Mouse (Mus musculus) liver, adult 2 months (tissue): ENCODE results near the gene Unc45b.

Experiments used
- CTCF ChIP-seq: fragments of 200-500 bp; IDR thresholded peaks from 2 replicates; pipeline ENCODE4 v1.5.1; 2011; ENCODE audit warnings: low read depth, low read length, control low read depth
- POLR2A ChIP-seq: fragments of 200-500 bp; IDR thresholded peaks from 2 replicates; pipeline ENCODE4 v1.6.1; 2011; ENCODE audit warnings: low read length, control low read depth; ENCODE audit not compliant: insufficient read depth; ENCODE audit errors: extremely low read depth

DNA sequence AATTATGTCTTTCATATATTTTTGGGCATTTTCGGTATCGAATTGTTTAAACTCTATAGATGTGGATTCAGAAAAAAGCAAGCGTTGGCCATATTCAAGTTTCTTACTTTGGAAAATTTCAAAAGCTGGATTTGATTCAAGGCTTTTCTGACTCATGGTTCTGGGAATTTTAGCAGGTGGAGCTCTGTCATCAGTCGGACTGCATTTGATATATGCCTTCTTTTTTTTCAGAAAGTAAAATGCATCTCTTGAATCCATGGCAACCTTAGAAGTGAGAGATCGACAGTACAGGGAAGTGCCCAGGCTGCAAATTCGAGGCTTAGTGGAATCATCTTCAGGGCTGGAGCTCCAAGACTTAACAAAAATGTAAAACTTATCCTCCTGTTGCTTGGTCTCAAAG is 77.3 kb downstream of the Unc45b start:
- no peak for TF ChIP-seq POLR2A
- TF ChIP-seq CTCF, result no peak
